Mouse (Mus musculus) heart, adult 2 months (tissue): ENCODE measurements around the gene Alpi.

ENCODE experiments used
- CTCF ChIP-seq: fragments of 200-600 bp; IDR thresholded peaks from 2 replicates; pipeline ENCODE4 v1.8.1; 2022; ENCODE audit warnings: antibody characterized with exemption, mild to moderate bottlenecking, moderate library complexity
- EP300 ChIP-seq: fragments of 200-500 bp; IDR thresholded peaks from 2 replicates; pipeline ENCODE4 v1.6.1; 2011; ENCODE audit warnings: low read depth, low read length, control low read depth; ENCODE audit not compliant: insufficient read depth
- POLR2A ChIP-seq: fragments of 200-500 bp; IDR thresholded peaks from 2 replicates; pipeline ENCODE4 v1.6.1; 2011; ENCODE audit warnings: mild to moderate bottlenecking, low read depth, low read length, control low read depth; ENCODE audit not compliant: insufficient read depth

DNA sequence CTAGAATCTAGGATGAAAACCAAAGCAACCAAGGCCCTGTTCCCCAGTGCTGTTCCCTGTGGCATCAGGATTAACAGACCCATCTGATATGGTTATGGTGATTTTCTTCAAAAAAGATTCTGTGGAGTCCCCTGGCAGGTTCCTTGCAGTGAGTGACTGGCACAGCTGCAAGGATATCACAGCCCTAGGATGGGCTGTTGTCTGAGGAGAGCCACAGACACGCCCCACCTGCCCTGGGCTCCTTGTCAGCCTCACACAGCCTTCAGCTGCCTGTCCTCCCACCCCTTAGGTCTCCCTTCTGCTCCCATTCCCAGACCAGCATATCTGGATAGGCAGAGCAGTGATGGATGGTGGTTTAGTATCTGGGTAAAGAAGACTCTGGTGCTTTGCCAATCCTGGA lies 50.7 kb downstream of the Alpi start:
- TF ChIP-seq CTCF (no peak), EP300 (no peak), POLR2A (no peak)
